Mouse (Mus musculus) midbrain, embryonic 11.5 days (tissue): ENCODE data around the gene Ube2q1. TPM values are rescaled to one million over a fixed set of nuclear protein-coding genes. Genes with fewer than 3 reads are reported as not detected.
"Not testable (repeated sequence)": the region's sequence is repeated elsewhere in the genome, so short reads cannot be mapped to it uniquely, and the experiment has no call there.

Experiments used
- ATAC-seq: fragments of 200-750 bp; cut with Nextera tagmentation; 2 replicates; pipeline ENCODE4 v1.8.0; 2017; ENCODE audit warnings: moderate TSS enrichment, moderate library complexity; ENCODE audit not compliant: low FRiP score
- DNase-seq: peaks from one replicate; pipeline ENCODE4 v3.0.0; 2015; ENCODE audit warnings: low spot score; ENCODE audit errors: missing footprints
- H3K27ac ChIP-seq: fragments of 300-500 bp; sonication (generic); 2 replicates; pipeline ENCODE4 v1.5.1; 2014; ENCODE audit warnings: low read depth, low read length
- H3K27me3 ChIP-seq: fragments of 300-500 bp; sonication (generic); 2 replicates; pipeline ENCODE4 v1.6.1; 2014; ENCODE audit warnings: mild to moderate bottlenecking, low read length, moderate library complexity, mixed read lengths; ENCODE audit not compliant: control insufficient read depth, insufficient read depth
- H3K36me3 ChIP-seq: fragments of 300-500 bp; sonication (generic); 2 replicates; pipeline ENCODE4 v1.6.1; 2014; ENCODE audit warnings: mild to moderate bottlenecking, low read length, moderate library complexity, mixed read lengths; ENCODE audit not compliant: control insufficient read depth, insufficient read depth
- H3K4me1 ChIP-seq: fragments of 300-500 bp; sonication (generic); 2 replicates; pipeline ENCODE4 v1.6.1; 2014; ENCODE audit warnings: low read length; ENCODE audit not compliant: control insufficient read depth, insufficient read depth
- H3K4me2 ChIP-seq: fragments of 300-500 bp; sonication (generic); 2 replicates; pipeline ENCODE4 v1.6.1; 2014; ENCODE audit warnings: mild to moderate bottlenecking, moderate library complexity
- H3K4me3 ChIP-seq: fragments of 300-500 bp; sonication (generic); 2 replicates; pipeline ENCODE4 v1.5.1; 2014; ENCODE audit warnings: low read depth, low read length
- H3K9ac ChIP-seq: fragments of 300-500 bp; sonication (generic); 2 replicates; pipeline ENCODE4 v1.6.1; 2014; ENCODE audit warnings: low read length
- H3K9me3 ChIP-seq: fragments of 300-500 bp; sonication (generic); 2 replicates; pipeline ENCODE4 v1.6.1; 2016; ENCODE audit warnings: low read length; ENCODE audit not compliant: control insufficient read depth
- WGBS: fragments of 180-500 bp; shearing (Covaris S2); extraction: QIAGEN DNeasy Blood & Tissue Kit; methylation state at CpG from one replicate; pipeline ENCODE4 v1.1.7; 2014; 5-methylcytosine and 5-hydroxymethylcytosine counted together
- polyA plus RNA-seq: library from polyadenylated mRNA; unstranded; fragments of >200 nt; fragmentation: Nextera tagmentation; extraction: Ambion mirVana; gene quantifications from 2 replicates; pipeline ENCODE4 v1.2.1, GENCODE M21; 2014

Ube2q1 gene
- polyA plus RNA-seq, 1 experiment from 2014 or later = 22.7 TPM

DNA sequence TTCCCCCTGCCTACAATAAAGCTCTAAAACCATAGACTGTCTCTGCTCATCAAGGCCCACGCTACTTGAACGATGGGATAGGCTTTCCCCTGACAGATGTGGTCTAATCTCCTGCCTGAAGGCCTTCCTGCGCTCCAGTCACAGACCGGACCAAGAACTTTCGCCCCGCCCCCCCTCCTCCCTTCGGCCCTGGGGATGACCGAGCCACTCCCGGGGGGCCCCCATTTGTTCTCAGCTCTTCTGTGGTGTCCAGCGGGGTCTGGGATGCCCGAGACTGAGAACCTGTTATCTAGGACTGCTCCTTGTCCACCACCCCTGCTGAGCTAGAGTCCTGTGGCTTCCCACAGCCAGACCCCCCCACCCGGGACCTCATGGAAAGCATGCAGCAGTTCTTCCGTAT is 26.1 kb downstream of the Ube2q1 start:
- H3K4me1 ChIP-seq = no peaks in the 10 kb centered on the region
- no peaks in the 10 kb centered on the region for H3K9me3 ChIP-seq
- DNase-seq = no peak
- H3K4me2 ChIP-seq = peak overlapping the region; percentile 33
- WGBS = 3% methylated on average over 13 of the region's 13 CpGs
- no peak for ATAC-seq
- H3K27ac ChIP-seq = no peak overlapping the region
- no peaks in the 10 kb centered on the region for H3K27me3 ChIP-seq
- no peak overlapping the region for H3K9ac ChIP-seq
- no peaks in the 10 kb centered on the region for H3K36me3 ChIP-seq
- H3K4me3 ChIP-seq = no peak overlapping the region

DNA sequence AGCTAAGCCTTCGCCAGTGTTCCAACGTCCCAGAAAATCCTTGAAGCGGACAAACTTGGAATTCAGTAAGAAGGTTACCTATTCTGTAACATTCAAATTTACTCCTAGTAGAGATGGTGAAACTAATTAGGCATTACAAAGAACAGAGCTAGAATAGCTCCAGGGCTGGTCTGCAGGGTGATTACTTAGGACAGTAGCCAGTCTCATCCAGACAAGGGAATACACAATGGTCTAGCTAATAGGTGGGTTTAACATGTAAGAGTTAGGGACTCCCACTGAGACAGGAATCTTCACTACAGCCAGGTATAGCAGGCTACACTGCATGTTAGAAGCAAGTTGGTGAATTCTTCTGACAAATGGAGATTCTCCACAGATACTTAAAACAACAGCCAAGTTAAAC is 26.7 kb downstream of the Ube2q1 start:
- WGBS = 32% methylated on average over 3 of the region's 3 CpGs
- ATAC-seq = not testable (repeated sequence)

DNA sequence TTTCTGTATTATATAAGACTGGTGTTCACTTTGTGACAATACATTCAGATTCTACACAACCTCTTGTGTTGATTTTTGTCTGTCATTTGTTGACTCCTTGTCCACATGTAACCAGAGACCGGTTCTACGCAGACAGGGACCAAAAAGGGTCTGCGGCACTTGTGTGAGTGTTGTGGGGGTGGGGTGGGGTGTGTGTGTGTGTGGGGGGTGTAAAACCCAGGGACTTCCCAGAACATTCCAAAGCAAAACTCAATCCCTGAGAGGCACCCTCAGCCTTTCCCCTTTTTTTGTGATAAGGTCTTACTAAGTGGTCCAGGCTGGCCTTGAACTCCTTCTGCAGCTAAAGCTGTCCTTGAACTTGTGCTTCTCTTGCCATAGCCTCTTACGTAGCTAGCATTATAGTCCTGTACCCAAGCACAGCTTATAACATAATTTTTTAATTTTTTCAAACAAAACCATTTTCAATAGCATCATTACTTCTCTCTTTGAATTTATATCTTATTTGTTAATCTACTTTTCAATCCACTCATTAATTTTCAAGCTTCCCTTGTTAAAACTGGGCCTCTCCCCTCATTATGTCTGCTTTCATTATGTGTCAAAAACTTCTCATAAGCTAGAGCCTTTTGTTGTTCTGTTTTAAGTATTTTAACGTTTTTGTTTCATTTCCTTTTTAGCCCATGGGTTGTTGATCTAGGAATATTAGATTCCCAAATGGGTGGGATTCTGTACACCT is 27.5 kb downstream of the Ube2q1 start:
- 65% methylated on average over 5 of the region's 5 CpGs for WGBS
- H3K4me1 ChIP-seq = no peaks in the 10 kb centered on the region
- no peak overlapping the region for H3K9ac ChIP-seq
- no peak overlapping the region for H3K27ac ChIP-seq
- no peak overlapping the region for H3K4me3 ChIP-seq
- ATAC-seq (no peak), DNase-seq (no peak)
- H3K36me3 ChIP-seq = no peaks in the 10 kb centered on the region
- H3K27me3 ChIP-seq = no peaks in the 10 kb centered on the region
- no peak overlapping the region for H3K4me2 ChIP-seq
- H3K9me3 ChIP-seq = no peaks in the 10 kb centered on the region

More for the DNA sequence above, 26.7 kb downstream of the Ube2q1 start:
- not testable (repeated sequence) for H3K4me3 ChIP-seq, H3K9ac ChIP-seq, H3K27me3 ChIP-seq, H3K4me1 ChIP-seq, H3K4me2 ChIP-seq, H3K36me3 ChIP-seq, H3K27ac ChIP-seq, DNase-seq, H3K9me3 ChIP-seq

DNA sequence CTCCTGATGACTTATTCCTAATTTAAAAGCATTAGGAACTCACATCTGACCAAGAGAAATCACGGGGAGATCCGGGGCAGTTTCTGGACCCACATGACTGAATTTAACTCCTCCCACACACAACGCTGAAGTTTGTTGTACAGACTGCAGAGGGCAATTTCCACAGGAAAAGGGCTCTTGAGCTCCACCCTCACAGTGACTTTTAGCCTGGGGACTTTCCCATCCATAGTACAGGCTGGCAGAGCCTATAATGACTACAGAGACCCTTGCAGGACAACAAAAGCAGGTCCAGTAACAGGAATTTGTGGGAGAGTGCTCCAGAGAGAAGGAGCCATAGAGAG is 28.1 kb downstream of the Ube2q1 start:
- Histone ChIP-seq H3K36me3 (no peaks in the 10 kb centered on the region), H3K4me2 (no peak overlapping the region), H3K9ac (no peak overlapping the region), H3K9me3 (no peaks in the 10 kb centered on the region), H3K27ac (no peak overlapping the region), H3K4me3 (no peak overlapping the region), H3K27me3 (no peaks in the 10 kb centered on the region), H3K4me1 (no peaks in the 10 kb centered on the region)
- DNase-seq = no peak
- ATAC-seq = no peak
- WGBS = 58% methylated on average over 3 of the region's 3 CpGs

DNA sequence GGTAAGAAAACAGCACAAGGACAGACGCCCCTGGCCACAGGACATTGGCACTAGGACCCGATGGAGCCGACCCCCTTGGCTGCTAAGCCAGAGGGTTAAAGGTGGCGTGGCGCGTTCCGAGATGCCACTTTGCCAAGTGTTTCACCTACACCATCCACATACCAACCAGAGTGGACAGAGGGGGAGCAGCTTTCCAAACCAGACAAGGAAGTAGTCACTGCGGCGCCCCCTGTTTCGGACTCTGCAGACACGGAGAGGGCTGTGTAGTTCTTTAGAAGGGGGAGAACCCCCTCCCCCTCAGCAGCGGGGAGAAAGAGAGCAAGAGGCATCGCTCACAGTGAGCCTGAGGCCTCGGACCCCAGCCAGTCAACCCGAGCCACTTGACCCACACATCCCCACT is 29.5 kb downstream of the Ube2q1 start:
- Histone ChIP-seq H3K4me2 (no peak overlapping the region), H3K36me3 (no peaks in the 10 kb centered on the region), H3K9ac (no peak overlapping the region), H3K9me3 (no peaks in the 10 kb centered on the region), H3K4me1 (no peaks in the 10 kb centered on the region), H3K4me3 (no peak overlapping the region), H3K27me3 (no peaks in the 10 kb centered on the region), H3K27ac (no peak overlapping the region)
- no peak for DNase-seq
- no peak for ATAC-seq
- WGBS = 73% methylated on average over 15 of the region's 15 CpGs

DNA sequence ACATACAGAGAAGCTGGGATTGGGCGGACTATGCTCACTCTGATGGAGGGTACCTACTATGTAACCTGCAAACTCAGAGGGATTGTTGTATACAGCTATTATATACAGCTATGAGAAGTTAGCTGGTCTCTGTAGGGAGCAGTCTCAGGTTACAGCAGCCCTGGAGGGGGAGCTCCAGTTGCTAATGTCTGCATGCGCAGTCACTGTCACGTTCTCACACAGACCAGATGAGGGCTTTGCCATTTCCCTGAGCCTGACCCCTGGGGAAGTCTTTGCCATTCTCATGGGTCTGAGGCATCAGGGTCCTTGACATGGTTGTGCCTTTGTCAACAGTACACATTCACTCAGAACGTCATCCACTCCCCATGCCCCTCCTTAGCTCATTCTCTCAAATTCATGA is 31.8 kb downstream of the Ube2q1 start:
- H3K4me1 ChIP-seq = no peaks in the 10 kb centered on the region
- no peak overlapping the region for H3K4me2 ChIP-seq
- H3K36me3 ChIP-seq = no peaks in the 10 kb centered on the region
- no peak overlapping the region for H3K9ac ChIP-seq
- no peak overlapping the region for H3K4me3 ChIP-seq
- H3K27me3 ChIP-seq = no peaks in the 10 kb centered on the region
- no peak for ATAC-seq
- H3K27ac ChIP-seq = no peak overlapping the region
- H3K9me3 ChIP-seq = no peaks in the 10 kb centered on the region
- 65% methylated on average over 4 of the region's 4 CpGs for WGBS
- DNase-seq = no peak

DNA sequence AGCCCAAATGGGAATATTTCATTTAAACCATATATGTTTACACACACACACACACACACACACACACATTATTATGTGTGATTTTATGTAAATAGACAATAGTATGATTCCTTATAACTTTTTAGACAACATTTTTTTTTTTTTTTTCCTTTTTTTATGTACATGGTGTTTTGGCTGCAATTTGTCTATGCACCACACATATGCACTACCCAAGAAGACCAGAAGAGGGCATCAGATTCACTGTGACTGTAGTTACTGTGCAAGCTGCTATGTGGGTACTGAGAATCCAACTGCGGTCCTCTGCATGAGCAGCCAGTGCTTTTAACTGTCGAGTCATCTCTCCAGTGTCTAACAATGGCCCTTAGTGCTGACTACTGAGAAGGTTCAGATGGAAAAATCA is 33.3 kb downstream of the Ube2q1 start:
- 90% methylated on average over 2 of the region's 2 CpGs for WGBS
- ATAC-seq = no peak
- no peak overlapping the region for H3K9ac ChIP-seq
- no peak overlapping the region for H3K27ac ChIP-seq
- DNase-seq = no peak
- H3K4me3 ChIP-seq = no peak overlapping the region
- H3K4me2 ChIP-seq = no peak overlapping the region
- H3K27me3 ChIP-seq = no peaks in the 10 kb centered on the region
- H3K4me1 ChIP-seq = no peaks in the 10 kb centered on the region
- H3K36me3 ChIP-seq = no peaks in the 10 kb centered on the region
- no peaks in the 10 kb centered on the region for H3K9me3 ChIP-seq

DNA sequence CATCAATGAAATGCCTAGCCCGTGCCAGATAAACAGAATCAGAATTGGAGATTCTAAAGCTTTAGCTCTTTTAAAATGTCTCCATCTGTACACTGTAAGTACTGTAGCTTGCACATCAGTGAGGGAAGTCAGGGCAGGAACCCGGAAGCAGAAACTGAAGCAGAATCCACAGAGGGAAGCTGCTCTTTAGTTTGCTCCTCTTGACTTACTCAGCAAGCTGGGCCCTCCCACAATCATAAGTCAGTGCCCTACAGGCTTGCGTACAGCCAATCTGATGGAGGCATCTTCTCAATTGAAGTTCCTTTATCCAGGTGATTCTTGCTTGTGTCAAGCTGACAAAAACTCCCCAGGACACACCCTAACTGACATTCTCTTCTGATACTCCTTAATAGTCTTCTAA is 33.8 kb downstream of the Ube2q1 start:
- H3K4me3 ChIP-seq = no peak overlapping the region
- no peak overlapping the region for H3K9ac ChIP-seq
- ATAC-seq = no peak
- no peaks in the 10 kb centered on the region for H3K9me3 ChIP-seq
- no peaks in the 10 kb centered on the region for H3K27me3 ChIP-seq
- DNase-seq = no peak
- no peak overlapping the region for H3K27ac ChIP-seq
- no peak overlapping the region for H3K4me2 ChIP-seq
- 94% methylated on average over 3 of the region's 3 CpGs for WGBS
- no peaks in the 10 kb centered on the region for H3K4me1 ChIP-seq
- H3K36me3 ChIP-seq = no peaks in the 10 kb centered on the region

DNA sequence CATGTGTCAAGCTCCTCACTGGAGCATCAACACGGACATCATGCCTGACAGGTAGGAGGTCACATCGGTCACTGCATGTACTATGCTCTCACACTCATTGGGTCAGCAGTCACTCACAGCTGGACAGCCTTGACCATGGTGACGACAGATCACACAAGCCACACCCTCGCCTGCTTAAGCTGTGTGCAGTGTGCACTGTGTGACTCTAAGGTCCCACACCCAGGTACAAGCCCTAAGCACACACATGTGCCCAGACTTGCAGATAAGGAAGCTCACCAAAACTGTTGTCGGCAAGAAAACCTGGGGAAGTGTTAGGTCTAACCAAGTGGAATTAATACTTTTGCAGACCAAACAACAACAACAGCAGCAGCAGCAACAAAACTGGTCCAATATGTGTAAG is 34.5 kb downstream of the Ube2q1 start:
- ATAC-seq (no peak), DNase-seq (no peak)
- Histone ChIP-seq H3K27me3 (no peaks in the 10 kb centered on the region), H3K27ac (no peak overlapping the region), H3K4me1 (no peaks in the 10 kb centered on the region), H3K36me3 (no peaks in the 10 kb centered on the region), H3K9ac (no peak overlapping the region), H3K4me3 (no peak overlapping the region), H3K4me2 (no peak overlapping the region), H3K9me3 (no peaks in the 10 kb centered on the region)
- 84% methylated on average over 5 of the region's 5 CpGs for WGBS
